Mouse (Mus musculus): ENCODE measurements around the gene Orai2. TPM values are rescaled to one million over a fixed set of nuclear protein-coding genes. Genes with fewer than 3 reads are reported as not detected.
"Not testable (repeated sequence)": the region's sequence is repeated elsewhere in the genome, so short reads cannot be mapped to it uniquely, and the experiment has no call there.

Orai2 gene
- polyA plus RNA-seq, 1 experiment from 2014 or later: 6.2 TPM

GRCm38 (mm10) chr5:136135571-136136291 is 34.8 kb downstream of the Orai2 start, which contains the start of the genes Lrwd1 and Alkbh4:
TSS of gene Lrwd1 (minus strand) at chr5:136136074.
TSS of gene Alkbh4 (plus strand) at chr5:136136146.
- Histone ChIP-seq H3K27me3 (replicated peaks; ENCODE audit: control insufficient read depth, insufficient read depth, low read length) (no peaks in the 10 kb centered on the region), H3K9ac (ENCODE audit: low read length) (peak within 1 kb of the TSS; percentile 78), H3K4me3 (ENCODE audit: low read depth, low read length) (peak within 1 kb of the TSS; percentile 93), H3K9me3 (ENCODE audit: control insufficient read depth, low read length) (no peaks in the 10 kb centered on the region), H3K4me1 (replicated peaks; ENCODE audit: control insufficient read depth, insufficient read depth, low read length) (peaks cover 14% of the 10 kb centered on the region; the same call in 1 of the 2 replicates), H3K36me3 (ENCODE audit: control insufficient read depth, insufficient read depth, low read length) (peaks cover 44% of the 10 kb centered on the region), H3K27ac (ENCODE audit: low read depth) (peak within 1 kb of the TSS; percentile 44; the same call in 1 of the 2 replicates), H3K4me2 (ENCODE audit: low read length) (peak within 1 kb of the TSS; percentile 69)
- DNase-seq (ENCODE audit: low spot score): peak; percentile 95
- ATAC-seq (replicated peaks; ENCODE audit: low FRiP score, low TSS enrichment, low read depth): peak; percentile 86
- under 1% methylated on average over 59 of the region's 60 CpGs for WGBS

- DNase-seq (ENCODE audit: low spot score) (no peak), ATAC-seq (replicated peaks; ENCODE audit: low FRiP score, low TSS enrichment, low read depth) (no peak)
- no peak overlapping the region for H3K27ac ChIP-seq (ENCODE audit: low read depth)
- H3K36me3 ChIP-seq (ENCODE audit: control insufficient read depth, insufficient read depth, low read length): peaks cover 66% of the 10 kb centered on the region
- H3K27me3 ChIP-seq (replicated peaks; ENCODE audit: control insufficient read depth, insufficient read depth, low read length): no peaks in the 10 kb centered on the region
- no peak overlapping the region for H3K9ac ChIP-seq (ENCODE audit: low read length)
- H3K4me3 ChIP-seq (ENCODE audit: low read depth, low read length): no peak overlapping the region
- peaks cover 7% of the 10 kb centered on the region for H3K4me1 ChIP-seq (replicated peaks; ENCODE audit: control insufficient read depth, insufficient read depth, low read length)
- WGBS: 80% methylated on average over 10 of the region's 10 CpGs
- H3K4me2 ChIP-seq (ENCODE audit: low read length): no peak overlapping the region
- H3K9me3 ChIP-seq (ENCODE audit: control insufficient read depth, low read length): no peaks in the 10 kb centered on the region
Observed at GRCm38 (mm10) chr5:136122165-136122564, 48.3 kb downstream of the Orai2 start.

- H3K27ac ChIP-seq (ENCODE audit: low read depth): 0 out of 2 replicates have a peak overlapping the region, but pooled peaks have one; percentile 36
- H3K9ac ChIP-seq (ENCODE audit: low read length): peak overlapping the region; percentile 80
- H3K4me1 ChIP-seq (replicated peaks; ENCODE audit: control insufficient read depth, insufficient read depth, low read length): peaks cover 15% of the 10 kb centered on the region
- peak overlapping the region; percentile 98 for H3K4me3 ChIP-seq (ENCODE audit: low read depth, low read length)
- under 1% methylated on average over 22 of the region's 22 CpGs for WGBS
- no peak for DNase-seq (ENCODE audit: low spot score)
- peaks cover 22% of the 10 kb centered on the region for H3K36me3 ChIP-seq (ENCODE audit: control insufficient read depth, insufficient read depth, low read length)
- H3K27me3 ChIP-seq (replicated peaks; ENCODE audit: control insufficient read depth, insufficient read depth, low read length): no peaks in the 10 kb centered on the region
- peak overlapping the region; percentile 97 for H3K4me2 ChIP-seq (ENCODE audit: low read length)
- H3K9me3 ChIP-seq (ENCODE audit: control insufficient read depth, low read length): no peaks in the 10 kb centered on the region
- ATAC-seq (replicated peaks; ENCODE audit: low FRiP score, low TSS enrichment, low read depth): peak; percentile 63
Observed at GRCm38 (mm10) chr5:136116784-136117112, 53.8 kb downstream of the Orai2 start.

GRCm38 (mm10) chr5:136115891-136116783 is 54.4 kb downstream of the Orai2 start, which contains the start of gene Polr2j:
TSS of gene Polr2j (plus strand) at chr5:136116631.
- peak within 1 kb of the TSS; percentile 97 for H3K4me2 ChIP-seq (ENCODE audit: low read length)
- ATAC-seq (replicated peaks; ENCODE audit: low FRiP score, low TSS enrichment, low read depth): peak; percentile 91
- H3K27me3 ChIP-seq (replicated peaks; ENCODE audit: control insufficient read depth, insufficient read depth, low read length): no peaks in the 10 kb centered on the region
- peak within 1 kb of the TSS; percentile 80 for H3K9ac ChIP-seq (ENCODE audit: low read length)
- peaks cover 18% of the 10 kb centered on the region for H3K36me3 ChIP-seq (ENCODE audit: control insufficient read depth, insufficient read depth, low read length)
- DNase-seq (ENCODE audit: low spot score): peak; percentile 99
- H3K4me3 ChIP-seq (ENCODE audit: low read depth, low read length): peak within 1 kb of the TSS; percentile 98
- H3K9me3 ChIP-seq (ENCODE audit: control insufficient read depth, low read length): no peaks in the 10 kb centered on the region
- H3K4me1 ChIP-seq (replicated peaks; ENCODE audit: control insufficient read depth, insufficient read depth, low read length): peaks cover 15% of the 10 kb centered on the region
- H3K27ac ChIP-seq (ENCODE audit: low read depth): 0 out of 2 replicates have a peak within 1 kb of the TSS, but pooled peaks have one; percentile 36
- WGBS: 2% methylated on average over 42 of the region's 42 CpGs

- not testable (repeated sequence) for H3K27me3 ChIP-seq (replicated peaks; ENCODE audit: control insufficient read depth, insufficient read depth, low read length); ATAC-seq (replicated peaks; ENCODE audit: low FRiP score, low TSS enrichment, low read depth); DNase-seq (ENCODE audit: low spot score); H3K4me2 ChIP-seq (ENCODE audit: low read length); H3K4me3 ChIP-seq (ENCODE audit: low read depth, low read length); H3K9me3 ChIP-seq (ENCODE audit: control insufficient read depth, low read length); H3K9ac ChIP-seq (ENCODE audit: low read length); H3K27ac ChIP-seq (ENCODE audit: low read depth); H3K36me3 ChIP-seq (ENCODE audit: control insufficient read depth, insufficient read depth, low read length)
- WGBS: 50% methylated on average over 4 of the region's 4 CpGs
- H3K4me1 ChIP-seq (replicated peaks; ENCODE audit: control insufficient read depth, insufficient read depth, low read length): peaks cover 15% of the 10 kb centered on the region
Observed at GRCm38 (mm10) chr5:136113546-136113945, 57.0 kb downstream of the Orai2 start.

GRCm38 (mm10) chr5:136109042-136109441 is 61.5 kb downstream of the Orai2 start:
- Histone ChIP-seq H3K27ac (ENCODE audit: low read depth) (no peak overlapping the region), H3K9ac (ENCODE audit: low read length) (no peak overlapping the region), H3K4me2 (ENCODE audit: low read length) (no peak overlapping the region), H3K27me3 (replicated peaks; ENCODE audit: control insufficient read depth, insufficient read depth, low read length) (no peaks in the 10 kb centered on the region), H3K4me3 (ENCODE audit: low read depth, low read length) (no peak overlapping the region), H3K9me3 (ENCODE audit: control insufficient read depth, low read length) (peaks cover 4% of the 10 kb centered on the region; the same call in 1 of the 2 replicates), H3K36me3 (ENCODE audit: control insufficient read depth, insufficient read depth, low read length) (no peaks in the 10 kb centered on the region), H3K4me1 (replicated peaks; ENCODE audit: control insufficient read depth, insufficient read depth, low read length) (no peaks in the 10 kb centered on the region)
- ATAC-seq (replicated peaks; ENCODE audit: low FRiP score, low TSS enrichment, low read depth) (no peak), DNase-seq (ENCODE audit: low spot score) (no peak)
- whole genome bisulfite sequencing: 69% methylated on average over 3 of the region's 3 CpGs

GRCm38 (mm10) chr5:136108486-136108885 is 62.0 kb downstream of the Orai2 start:
- ATAC-seq (replicated peaks; ENCODE audit: low FRiP score, low TSS enrichment, low read depth) (no peak), DNase-seq (ENCODE audit: low spot score) (no peak)
- peaks cover 4% of the 10 kb centered on the region; the same call in 1 of the 2 replicates for H3K9me3 ChIP-seq (ENCODE audit: control insufficient read depth, low read length)
- H3K4me3 ChIP-seq (ENCODE audit: low read depth, low read length): no peak overlapping the region
- no peaks in the 10 kb centered on the region for H3K27me3 ChIP-seq (replicated peaks; ENCODE audit: control insufficient read depth, insufficient read depth, low read length)
- no peak overlapping the region for H3K9ac ChIP-seq (ENCODE audit: low read length)
- H3K4me1 ChIP-seq (replicated peaks; ENCODE audit: control insufficient read depth, insufficient read depth, low read length): no peaks in the 10 kb centered on the region
- WGBS: 64% methylated on average over 2 of the region's 2 CpGs
- H3K36me3 ChIP-seq (ENCODE audit: control insufficient read depth, insufficient read depth, low read length): no peaks in the 10 kb centered on the region
- H3K27ac ChIP-seq (ENCODE audit: low read depth): no peak overlapping the region
- no peak overlapping the region for H3K4me2 ChIP-seq (ENCODE audit: low read length)

- Histone ChIP-seq H3K9ac (ENCODE audit: low read length) (no peak overlapping the region), H3K27ac (ENCODE audit: low read depth) (no peak overlapping the region), H3K4me3 (ENCODE audit: low read depth, low read length) (no peak overlapping the region), H3K9me3 (ENCODE audit: control insufficient read depth, low read length) (peaks cover 4% of the 10 kb centered on the region; the same call in 1 of the 2 replicates), H3K27me3 (replicated peaks; ENCODE audit: control insufficient read depth, insufficient read depth, low read length) (no peaks in the 10 kb centered on the region), H3K4me2 (ENCODE audit: low read length) (no peak overlapping the region), H3K4me1 (replicated peaks; ENCODE audit: control insufficient read depth, insufficient read depth, low read length) (peaks cover 6% of the 10 kb centered on the region), H3K36me3 (ENCODE audit: control insufficient read depth, insufficient read depth, low read length) (no peaks in the 10 kb centered on the region)
- DNase-seq (ENCODE audit: low spot score) (no peak), ATAC-seq (replicated peaks; ENCODE audit: low FRiP score, low TSS enrichment, low read depth) (no peak)
- WGBS: 78% methylated on average over 5 of the region's 5 CpGs
Observed at GRCm38 (mm10) chr5:136104511-136104910, 66.0 kb downstream of the Orai2 start.

Measured in intestine, embryonic 14.5 days (tissue).